Mouse (Mus musculus) olfactory bulb, adult 2 months (tissue): ENCODE measurements around the gene Ano3. TPM values are rescaled to one million over a fixed set of nuclear protein-coding genes. Genes with fewer than 3 reads are reported as not detected.

ENCODE experiments used
- H3K27ac ChIP-seq: fragments of 200-500 bp; 2 replicates; pipeline ENCODE4 v1.5.1; 2012; ENCODE audit warnings: low read depth, low read length; ENCODE audit not compliant: insufficient read depth
- H3K4me1 ChIP-seq: fragments of 200-500 bp; 2 replicates; pipeline ENCODE4 v1.6.1; 2012; ENCODE audit warnings: low read length; ENCODE audit not compliant: control insufficient read depth, insufficient read depth
- H3K4me3 ChIP-seq: fragments of 200-500 bp; 2 replicates; pipeline ENCODE4 v1.5.1; 2012; ENCODE audit warnings: mild to moderate bottlenecking, low read depth, low read length, moderate library complexity; ENCODE audit not compliant: insufficient read depth
- CTCF ChIP-seq: fragments of 200-500 bp; IDR thresholded peaks from 2 replicates; pipeline ENCODE4 v1.5.1; 2012; ENCODE audit warnings: low read depth, mild to moderate bottlenecking, low read length, moderate library complexity; ENCODE audit not compliant: insufficient read depth
- POLR2A ChIP-seq: fragments of 200-500 bp; IDR thresholded peaks from 2 replicates; pipeline ENCODE4 v1.6.1; 2012; ENCODE audit warnings: mild to moderate bottlenecking, low read depth, low read length, moderate library complexity; ENCODE audit not compliant: insufficient read depth
- WGBS: fragments of 180-500 bp; shearing (Covaris S2); methylation state at CpG from one replicate; pipeline ENCODE4 v1.1.7; 2018; 5-methylcytosine and 5-hydroxymethylcytosine counted together
- polyA plus RNA-seq: library from polyadenylated mRNA; stranded (reverse); fragments of >200 nt; gene quantifications from 2 replicates; pipeline ENCODE4 v1.2.4, GENCODE M21; 2012; ENCODE audit warnings: low replicate concordance; ENCODE audit not compliant: missing spikeins, insufficient read depth, insufficient read length

Ano3 gene
- polyA plus RNA-seq, 1 experiment: not detected

DNA sequence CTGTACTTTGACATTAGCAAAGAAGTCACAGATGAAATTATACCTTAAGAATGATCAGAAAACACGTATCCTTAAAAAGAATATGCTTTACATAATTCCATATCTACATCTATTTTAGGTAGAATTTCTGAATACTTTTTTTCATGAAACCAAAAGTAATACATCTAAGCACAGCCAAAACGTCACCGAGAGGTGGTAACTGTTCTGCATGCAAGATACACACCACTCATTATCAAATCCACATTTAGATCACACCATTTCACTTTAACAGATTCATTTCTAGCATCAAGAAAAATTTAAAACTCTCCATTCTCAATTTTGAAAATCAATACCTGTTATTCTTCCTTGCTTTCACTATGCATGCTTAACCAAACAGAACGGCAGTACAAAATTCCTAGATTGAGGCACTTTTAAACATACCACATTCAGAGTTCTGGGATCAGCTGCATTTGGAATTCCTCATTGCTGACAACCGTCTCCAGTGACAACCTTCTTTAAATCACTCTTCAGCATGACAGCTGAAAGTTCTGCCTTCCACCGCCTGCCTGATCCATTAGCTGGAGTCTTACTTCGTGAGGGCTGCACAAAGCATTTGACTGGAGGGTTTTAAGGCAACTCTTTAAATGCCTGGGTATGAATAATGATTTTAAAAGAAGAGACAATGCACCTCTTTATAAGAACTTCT is 111.0 kb downstream of the Ano3 start:
- 49% methylated on average over 7 of the region's 7 CpGs for WGBS
- TF ChIP-seq CTCF (no peak), POLR2A (no peak)
- no peak overlapping the region for H3K4me3 ChIP-seq
- no peaks in the 10 kb centered on the region for H3K4me1 ChIP-seq
- H3K27ac ChIP-seq: no peak overlapping the region

DNA sequence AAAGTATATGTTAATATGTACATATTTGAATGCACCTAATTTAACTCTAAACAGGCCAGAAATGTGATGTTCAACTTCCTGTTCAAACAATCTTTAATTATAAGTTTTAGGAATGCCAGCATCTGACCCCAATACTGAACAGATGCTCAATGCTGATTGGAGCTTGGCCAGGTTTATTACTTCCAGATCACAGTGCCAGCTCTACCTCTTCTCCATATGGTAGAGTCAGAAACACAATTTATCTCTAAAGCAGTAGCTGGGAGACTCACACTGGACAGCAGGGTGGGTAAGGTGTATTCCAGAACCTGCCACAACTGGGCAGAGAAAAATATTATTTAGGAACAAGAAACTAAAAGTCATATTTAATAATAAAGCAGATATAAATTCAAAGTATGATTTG is 134.5 kb downstream of the Ano3 start:
- Histone ChIP-seq H3K4me3 (no peak overlapping the region), H3K27ac (no peak overlapping the region), H3K4me1 (no peaks in the 10 kb centered on the region)
- TF ChIP-seq POLR2A: no peak
- no peak for TF ChIP-seq CTCF

DNA sequence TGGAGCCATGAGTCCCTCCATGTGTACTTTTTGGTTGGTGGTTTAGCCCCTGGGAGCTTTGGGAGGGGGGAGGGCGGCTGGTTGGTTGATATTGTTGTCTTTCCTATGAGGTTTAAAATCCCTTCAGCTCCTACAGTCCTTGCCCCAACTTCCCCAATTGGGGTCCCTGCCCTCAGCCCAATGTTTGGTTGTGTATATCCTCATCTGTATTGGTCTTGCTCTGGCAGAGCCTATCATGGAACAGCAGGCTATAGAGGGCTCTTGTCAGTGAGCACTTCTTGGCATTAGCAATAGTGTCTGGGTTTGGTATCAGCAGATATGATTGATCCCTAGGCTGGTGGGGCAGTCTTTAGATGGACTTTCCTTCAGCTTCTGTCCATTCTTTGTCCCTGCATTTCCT is 135.8 kb downstream of the Ano3 start:
- Histone ChIP-seq H3K4me3 (no peak overlapping the region), H3K27ac (no peak overlapping the region), H3K4me1 (no peaks in the 10 kb centered on the region)
- no peak for TF ChIP-seq POLR2A
- 93% methylated on average over 1 of the region's 1 CpGs for WGBS

DNA sequence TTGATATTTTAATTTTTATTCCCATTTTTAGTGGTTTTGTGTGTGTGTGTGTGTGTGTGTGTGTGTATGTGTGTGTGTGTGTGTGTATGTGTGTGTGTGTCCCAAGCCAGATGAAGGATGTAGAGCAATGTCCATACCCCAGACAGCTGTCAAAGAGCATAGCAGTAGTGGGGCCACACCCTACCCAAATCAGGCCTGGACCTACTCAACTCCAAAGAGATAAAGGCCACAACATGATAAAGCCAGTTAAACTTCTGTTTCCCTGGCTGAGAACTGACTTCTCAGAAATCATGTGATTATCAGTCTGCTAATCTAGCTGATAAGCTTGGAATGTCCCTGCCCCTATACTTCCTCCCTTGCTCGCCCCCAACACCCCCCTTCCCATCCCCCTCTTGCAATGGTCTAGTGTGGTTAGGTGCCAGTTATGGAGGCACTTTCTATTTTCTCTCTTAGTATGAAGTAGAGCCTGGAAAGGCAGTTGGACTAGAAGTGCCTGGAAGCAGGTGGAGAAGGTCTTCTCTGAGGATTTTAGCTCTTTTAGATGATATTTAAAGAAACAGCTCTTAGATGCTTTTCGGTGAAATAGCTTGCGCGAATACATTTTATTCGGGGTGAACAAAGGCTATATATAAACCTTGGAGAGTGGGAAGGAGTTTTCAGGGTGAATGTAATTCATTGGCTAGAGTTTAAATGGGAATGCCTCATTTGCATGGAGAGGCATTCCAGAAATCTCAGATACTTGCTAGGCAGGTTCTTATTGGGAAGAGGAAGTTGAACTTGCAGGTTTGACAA is 144.2 kb downstream of the Ano3 start:
- H3K4me1 ChIP-seq: no peaks in the 10 kb centered on the region
- no peak overlapping the region for H3K27ac ChIP-seq
- TF ChIP-seq CTCF: no peak
- TF ChIP-seq POLR2A: no peak
- no peak overlapping the region for H3K4me3 ChIP-seq
- 59% methylated on average over 5 of the region's 5 CpGs for WGBS

DNA sequence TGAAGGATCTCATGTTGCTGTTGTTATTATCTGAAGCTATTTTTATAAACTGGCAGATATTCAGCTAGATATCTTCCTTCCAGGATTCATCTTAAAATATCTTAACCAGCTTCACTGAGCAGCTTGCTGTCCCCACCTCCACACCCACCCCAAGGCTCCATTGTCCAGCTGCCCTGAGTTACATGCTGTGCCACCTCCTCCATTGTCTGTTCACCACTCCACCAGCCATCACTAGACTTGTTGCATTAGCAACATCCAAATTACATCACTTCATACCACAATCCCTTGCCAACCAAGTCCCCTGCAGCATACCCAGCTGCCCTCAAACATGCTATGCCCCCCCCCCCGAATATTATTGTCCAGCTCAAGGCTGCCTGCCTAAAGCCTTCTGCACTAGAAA is 154.8 kb downstream of the Ano3 start:
- TF ChIP-seq POLR2A (no peak), CTCF (no peak)
- Histone ChIP-seq H3K27ac (no peak overlapping the region), H3K4me1 (no peaks in the 10 kb centered on the region; the same call in 1 of the 2 replicates), H3K4me3 (no peak overlapping the region)
- 53% methylated on average over 1 of the region's 1 CpGs for WGBS

DNA sequence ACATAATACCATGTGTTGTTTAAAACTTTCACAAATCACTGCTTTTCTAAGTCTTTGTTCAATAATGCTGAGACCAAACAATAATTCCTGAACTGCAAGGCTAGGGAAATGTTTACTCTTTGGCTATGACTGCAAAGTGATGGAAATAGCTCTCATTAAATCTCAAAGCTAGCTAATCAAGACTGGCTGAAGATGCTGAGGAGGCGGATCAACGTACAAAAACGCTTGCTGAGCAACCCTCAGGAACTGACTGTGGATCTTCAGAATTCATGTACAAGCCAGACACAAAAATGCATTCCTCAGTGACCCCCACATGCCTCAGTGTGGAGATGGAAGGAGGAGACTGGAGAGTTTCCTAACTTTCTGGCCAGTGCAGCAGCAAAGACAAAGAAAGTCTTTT is 155.3 kb downstream of the Ano3 start:
- no peak for TF ChIP-seq POLR2A
- TF ChIP-seq CTCF: no peak
- Histone ChIP-seq H3K27ac (no peak overlapping the region), H3K4me3 (no peak overlapping the region), H3K4me1 (no peaks in the 10 kb centered on the region; the same call in 1 of the 2 replicates)
- 35% methylated on average over 3 of the region's 3 CpGs for WGBS

DNA sequence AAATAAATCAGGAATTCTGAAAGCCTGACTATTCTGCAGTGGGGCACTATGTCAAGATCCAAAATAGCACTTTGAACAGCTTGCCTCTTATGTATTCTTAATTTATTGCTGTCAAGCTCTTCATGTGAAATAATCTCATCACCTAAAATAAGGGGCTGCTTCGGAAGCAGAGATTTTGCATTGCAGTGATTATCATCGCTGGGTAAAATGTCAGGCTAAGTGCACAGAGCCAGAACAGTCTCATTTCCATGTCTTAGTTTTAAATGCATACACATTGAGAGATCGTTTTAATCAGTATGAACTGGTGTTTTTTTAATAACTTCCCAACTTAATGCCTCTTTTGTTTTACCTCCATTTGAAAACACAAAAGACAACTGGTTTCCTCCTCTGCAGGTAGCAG is 163.3 kb downstream of the Ano3 start:
- 35% methylated on average over 3 of the region's 3 CpGs for WGBS
- H3K27ac ChIP-seq: no peak overlapping the region
- TF ChIP-seq CTCF: no peak
- no peak for TF ChIP-seq POLR2A
- H3K4me3 ChIP-seq: no peak overlapping the region
- H3K4me1 ChIP-seq: no peaks in the 10 kb centered on the region

DNA sequence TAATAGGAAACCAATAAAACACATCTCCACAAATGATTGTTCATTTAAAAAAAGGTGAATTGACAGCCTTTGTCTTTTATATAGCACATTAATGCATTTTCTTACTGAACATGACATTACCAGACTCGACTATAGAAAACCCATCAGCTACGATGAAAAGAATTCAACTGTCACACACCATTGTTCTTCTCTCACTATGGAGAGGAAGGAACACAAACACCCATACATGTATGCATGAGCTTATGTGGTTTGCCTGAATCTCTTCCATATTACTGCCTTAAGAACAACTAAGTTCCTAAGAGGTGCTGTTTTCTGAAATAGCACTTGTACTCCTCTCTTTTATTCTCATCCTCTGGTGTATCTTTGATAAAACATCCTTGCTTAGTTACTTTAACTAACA is 191.3 kb downstream of the Ano3 start:
- no peak overlapping the region for H3K27ac ChIP-seq
- no peaks in the 10 kb centered on the region for H3K4me1 ChIP-seq
- no peak overlapping the region for H3K4me3 ChIP-seq
- WGBS: 38% methylated on average over 2 of the region's 2 CpGs
- TF ChIP-seq POLR2A: no peak
- no peak for TF ChIP-seq CTCF

DNA sequence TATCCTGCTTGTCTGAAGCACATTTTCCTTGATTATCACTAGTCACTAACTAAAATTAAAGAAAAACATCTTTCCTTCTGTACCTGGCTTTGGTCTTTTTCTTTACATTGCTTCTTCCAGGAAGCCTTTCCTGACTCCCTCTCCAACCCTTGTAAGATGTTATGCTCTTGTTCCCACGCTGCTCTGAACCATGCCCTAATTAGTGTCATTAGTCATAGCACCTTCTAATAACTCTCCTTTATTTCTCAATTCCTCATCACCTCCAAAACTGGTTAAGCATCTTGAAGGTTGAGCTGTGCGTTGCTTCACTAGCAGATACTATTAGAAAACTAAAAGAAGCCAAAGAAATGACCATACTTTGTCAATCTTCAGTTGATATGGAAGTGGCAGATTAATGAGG is 193.2 kb downstream of the Ano3 start:
- Histone ChIP-seq H3K4me1 (no peaks in the 10 kb centered on the region), H3K27ac (no peak overlapping the region), H3K4me3 (no peak overlapping the region)
- 59% methylated on average over 2 of the region's 2 CpGs for WGBS
- TF ChIP-seq CTCF (no peak), POLR2A (no peak)

DNA sequence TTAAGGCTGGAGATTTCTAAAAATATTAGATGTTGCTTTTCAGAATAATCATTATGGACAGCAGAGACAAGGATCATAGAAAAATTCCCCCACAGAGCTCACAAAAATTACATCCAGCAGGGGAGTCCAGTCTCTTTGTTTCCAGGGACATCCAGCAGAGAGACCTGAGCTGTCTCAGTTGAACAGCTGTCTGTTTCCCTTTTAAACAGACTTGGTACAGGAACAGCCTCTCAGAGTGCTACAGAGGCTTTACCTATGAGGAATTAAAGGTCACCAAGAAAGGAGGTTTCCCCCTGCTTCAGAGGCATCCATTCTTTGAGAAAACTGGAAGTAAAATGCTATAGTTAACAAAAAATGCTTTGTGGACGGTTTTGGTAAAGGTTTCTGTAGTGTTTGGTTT is 210.2 kb downstream of the Ano3 start:
- H3K4me1 ChIP-seq: no peaks in the 10 kb centered on the region
- 52% methylated on average over 1 of the region's 1 CpGs for WGBS
- no peak overlapping the region for H3K27ac ChIP-seq
- H3K4me3 ChIP-seq: no peak overlapping the region
- TF ChIP-seq CTCF: no peak
- TF ChIP-seq POLR2A: no peak
